Mouse (Mus musculus) intestine, embryonic 16.5 days (tissue): Measurements from ENCODE around the gene Serpina1f. TPM values are rescaled to one million over a fixed set of nuclear protein-coding genes. Genes with fewer than 3 reads are reported as not detected.
"Not testable (repeated sequence)": the region's sequence is repeated elsewhere in the genome, so short reads cannot be mapped to it uniquely, and the experiment has no call there.

Source experiments
- ATAC-seq: fragments of 200-750 bp; cut with Nextera tagmentation; 2 replicates; pipeline ENCODE4 v1.8.0; 2017; ENCODE audit warnings: moderate TSS enrichment, moderate library complexity
- H3K27ac ChIP-seq: fragments of 300-500 bp; sonication (generic); 2 replicates; pipeline ENCODE4 v1.5.1; 2014; ENCODE audit warnings: mild to moderate bottlenecking, low read length
- H3K27me3 ChIP-seq: fragments of 300-500 bp; sonication (generic); replicated peaks from 2 replicates; pipeline ENCODE4 v1.6.1; 2014; ENCODE audit warnings: low read length, control low read depth, mixed read lengths; ENCODE audit not compliant: control insufficient read depth, insufficient read depth
- H3K36me3 ChIP-seq: fragments of 300-500 bp; sonication (generic); 2 replicates; pipeline ENCODE4 v1.6.1; 2014; ENCODE audit warnings: low read length, control low read depth; ENCODE audit not compliant: control insufficient read depth, insufficient read depth
- H3K4me1 ChIP-seq: fragments of 300-500 bp; sonication (generic); 2 replicates; pipeline ENCODE4 v1.6.1; 2014; ENCODE audit warnings: low read length, control low read depth, mixed read lengths; ENCODE audit not compliant: control insufficient read depth, insufficient read depth
- H3K4me2 ChIP-seq: fragments of 300-500 bp; sonication (generic); 2 replicates; pipeline ENCODE4 v1.6.1; 2014; ENCODE audit warnings: low read depth, low read length, control low read depth
- H3K4me3 ChIP-seq: fragments of 300-500 bp; sonication (generic); 2 replicates; pipeline ENCODE4 v1.5.1; 2014; ENCODE audit warnings: mild to moderate bottlenecking, low read length
- H3K9ac ChIP-seq: fragments of 300-500 bp; sonication (generic); 2 replicates; pipeline ENCODE4 v1.6.1; 2014; ENCODE audit warnings: low read depth, low read length
- H3K9me3 ChIP-seq: fragments of 300-500 bp; sonication (generic); 2 replicates; pipeline ENCODE4 v1.6.1; 2016; ENCODE audit warnings: low read length, control low read depth; ENCODE audit not compliant: control insufficient read depth
- WGBS: fragments of 180-500 bp; shearing (Covaris S2); extraction: QIAGEN DNeasy Blood & Tissue Kit; methylation state at CpG from one replicate; pipeline ENCODE4 v1.1.7; 2014; 5-methylcytosine and 5-hydroxymethylcytosine counted together
- polyA plus RNA-seq: library from polyadenylated mRNA; unstranded; fragments of >200 nt; fragmentation: Nextera tagmentation; extraction: Ambion mirVana; gene quantifications from 2 replicates; pipeline ENCODE4 v1.2.1, GENCODE M21; 2015

Serpina1f gene
- polyA plus RNA-seq: 0.12 TPM in 1 of 2 replicates, not detected in the other

DNA sequence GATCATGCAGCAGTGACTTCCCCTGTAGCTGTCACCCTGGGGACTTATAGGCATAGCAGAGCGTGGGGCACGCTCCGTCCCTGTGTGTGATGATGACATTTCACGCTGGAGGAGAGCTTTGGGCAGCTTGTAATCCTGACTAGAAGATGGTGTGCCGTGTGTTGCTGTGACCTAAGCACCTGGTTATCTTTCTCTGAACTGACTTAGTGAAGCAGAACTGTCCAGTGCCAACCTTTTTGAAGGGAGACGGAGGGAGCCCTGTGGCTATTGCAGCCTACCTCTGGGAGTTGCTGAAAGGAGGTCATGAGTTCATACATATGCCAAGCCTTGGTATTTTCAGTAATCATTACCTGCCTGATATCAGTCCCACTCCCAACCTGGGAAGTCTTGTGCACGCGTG, at the start of gene Serpina1f:
Gene Serpina1f, minus strand, starts transcription at position 101 of the 400 bp plus-strand sequence.
- no peak for ATAC-seq
- H3K4me3 ChIP-seq: no peak within 1 kb of the TSS
- H3K9me3 ChIP-seq: no peaks in the 10 kb centered on the region
- H3K4me1 ChIP-seq: no peaks in the 10 kb centered on the region
- 90% methylated on average over 8 of the region's 8 CpGs for WGBS
- H3K4me2 ChIP-seq: no peak within 1 kb of the TSS
- H3K27ac ChIP-seq: no peak within 1 kb of the TSS
- H3K9ac ChIP-seq: no peak within 1 kb of the TSS
- no peaks in the 10 kb centered on the region for H3K27me3 ChIP-seq
- no peaks in the 10 kb centered on the region for H3K36me3 ChIP-seq

DNA sequence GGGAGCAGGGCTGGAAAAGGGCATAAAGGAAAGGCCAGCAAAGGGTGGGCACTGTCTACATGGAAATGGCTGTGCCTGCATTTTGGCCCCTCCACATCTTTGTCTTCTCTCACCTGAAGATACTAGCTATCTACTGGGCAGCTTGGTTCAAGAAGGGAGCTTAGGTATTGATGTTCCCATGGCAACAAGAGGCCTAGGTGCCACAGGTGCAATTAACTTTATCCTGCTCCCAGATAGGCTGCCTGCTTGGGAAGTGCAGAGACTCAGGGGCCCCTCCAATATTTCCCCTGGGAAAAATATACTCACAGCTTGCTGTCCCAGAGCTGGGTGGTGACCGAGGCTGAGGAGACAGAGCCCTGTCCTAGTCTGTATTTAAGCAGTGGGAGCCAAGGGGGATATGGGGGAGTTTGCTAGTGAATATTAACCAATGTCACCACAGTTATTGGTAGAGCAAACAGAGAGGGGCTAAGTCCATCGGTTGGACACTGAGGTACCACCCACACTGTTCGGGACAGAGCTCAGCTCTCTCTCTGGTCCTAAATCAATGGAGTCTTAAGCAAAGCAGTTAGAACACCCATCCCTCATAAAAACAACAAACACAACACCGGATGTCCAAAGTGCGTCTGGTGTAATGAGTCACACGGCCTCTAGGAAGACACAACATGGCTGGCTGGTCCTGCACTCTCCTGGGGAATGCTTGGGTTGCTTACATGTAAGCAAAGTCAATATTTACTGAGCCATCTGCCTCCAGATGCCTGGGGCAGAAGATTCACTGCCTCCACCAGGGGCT, 42.7 kb upstream of the Serpina1f start:
- not testable (repeated sequence) for H3K36me3 ChIP-seq, H3K4me1 ChIP-seq, H3K9me3 ChIP-seq, H3K9ac ChIP-seq, H3K27ac ChIP-seq, H3K27me3 ChIP-seq, H3K4me2 ChIP-seq
- 57% methylated on average over 5 of the region's 6 CpGs for WGBS
- peak overlapping the region; percentile 8; the same call in 1 of the 2 replicates for H3K4me3 ChIP-seq
- ATAC-seq: peak; percentile 87

DNA sequence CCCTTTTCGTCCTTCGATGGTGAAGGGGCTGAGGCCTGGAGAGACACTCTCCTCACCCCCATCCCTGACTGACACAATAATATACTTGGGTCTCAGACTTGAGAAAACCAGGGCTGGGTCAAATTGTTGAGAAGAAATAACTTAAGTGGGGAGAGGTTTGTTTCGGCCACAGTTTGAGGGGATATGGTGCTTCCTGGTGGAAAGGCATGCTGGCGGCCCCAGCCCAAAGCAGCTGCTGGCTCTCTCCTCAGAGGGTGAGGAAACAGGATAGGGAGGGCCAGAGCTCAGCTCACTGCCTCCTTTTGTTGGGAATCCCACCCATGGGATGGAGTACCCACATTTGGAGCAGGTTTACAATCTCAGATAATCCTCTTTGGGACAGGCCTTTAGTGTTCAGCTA, 40.2 kb upstream of the Serpina1f start:
- ATAC-seq, H3K9ac ChIP-seq, H3K4me1 ChIP-seq, H3K36me3 ChIP-seq, H3K4me2 ChIP-seq, H3K9me3 ChIP-seq, H3K27ac ChIP-seq, H3K4me3 ChIP-seq, H3K27me3 ChIP-seq: not testable (repeated sequence)
- 82% methylated on average over 4 of the region's 4 CpGs for WGBS

DNA sequence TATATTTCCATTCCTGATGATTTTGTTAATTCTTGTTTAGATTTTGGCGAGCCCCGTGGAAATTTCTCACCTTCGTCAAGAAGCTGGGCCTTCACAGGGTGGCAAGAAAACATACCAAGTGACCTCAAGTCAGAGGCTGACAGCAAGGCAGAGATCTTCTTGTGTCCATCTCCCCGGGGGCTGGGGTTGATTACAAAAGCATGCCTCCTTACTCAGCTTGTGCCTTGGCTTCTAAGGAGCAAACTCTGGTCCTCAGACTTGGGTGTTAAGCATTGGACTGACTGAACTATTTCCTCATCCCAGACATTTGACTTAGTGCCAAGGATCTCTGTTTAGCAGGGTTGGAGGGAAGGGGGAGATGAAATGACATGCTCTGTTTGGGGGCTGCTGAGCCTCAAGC, 39.8 kb upstream of the Serpina1f start:
- H3K4me1 ChIP-seq, H3K27me3 ChIP-seq, H3K36me3 ChIP-seq, H3K4me3 ChIP-seq, H3K9ac ChIP-seq, H3K9me3 ChIP-seq, ATAC-seq, H3K27ac ChIP-seq, H3K4me2 ChIP-seq: not testable (repeated sequence)
- 76% methylated on average over 4 of the region's 4 CpGs for WGBS

DNA sequence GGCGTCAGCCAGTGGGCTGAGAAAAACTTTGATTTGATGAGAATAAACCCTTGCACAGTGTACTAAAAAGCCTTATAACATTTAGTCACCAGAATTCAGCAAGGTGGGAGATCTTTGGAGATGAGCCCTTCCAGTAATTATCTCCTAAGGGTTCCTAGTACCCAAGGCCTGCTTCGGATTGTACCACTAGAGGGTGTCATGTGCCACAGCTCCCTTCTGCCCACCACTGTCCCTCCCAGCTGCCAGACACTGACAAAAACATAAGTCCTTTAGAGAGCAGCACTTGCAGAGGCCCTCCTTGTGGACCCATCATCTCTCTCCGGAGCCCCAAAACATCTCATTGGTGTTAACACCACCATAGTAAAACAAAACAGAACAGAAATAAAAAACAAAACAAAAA, 16.2 kb upstream of the Serpina1f start:
- H3K4me1 ChIP-seq: peaks cover 1% of the 10 kb centered on the region; the same call in 1 of the 2 replicates
- H3K36me3 ChIP-seq: no peaks in the 10 kb centered on the region
- H3K9me3 ChIP-seq: no peaks in the 10 kb centered on the region
- no peaks in the 10 kb centered on the region for H3K27me3 ChIP-seq
- 73% methylated on average over 3 of the region's 3 CpGs for WGBS
- H3K4me2 ChIP-seq: no peak overlapping the region
- no peak overlapping the region for H3K4me3 ChIP-seq
- no peak for ATAC-seq
- H3K27ac ChIP-seq: no peak overlapping the region
- H3K9ac ChIP-seq: no peak overlapping the region

DNA sequence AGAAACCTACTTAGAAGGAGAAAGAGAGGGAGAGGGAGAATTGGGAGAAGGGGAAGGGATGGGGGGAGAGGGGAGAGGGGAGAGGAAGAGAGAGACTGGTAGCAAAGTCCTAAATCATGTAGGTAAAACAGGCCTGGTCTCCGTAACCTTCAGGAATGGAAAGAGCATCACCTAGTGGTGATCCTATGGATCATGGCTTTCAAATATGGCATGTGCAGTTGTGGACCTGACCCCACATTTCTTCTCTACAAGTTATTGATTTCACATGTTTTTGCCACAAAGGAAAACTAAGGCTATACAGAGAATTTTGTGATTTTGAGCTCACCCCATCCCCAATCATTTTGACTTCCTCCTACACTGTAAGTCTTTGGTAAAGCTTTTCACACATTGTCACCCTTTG, 15.1 kb upstream of the Serpina1f start:
- Histone ChIP-seq H3K4me3 (no peak overlapping the region), H3K9ac (no peak overlapping the region), H3K36me3 (no peaks in the 10 kb centered on the region), H3K27me3 (no peaks in the 10 kb centered on the region), H3K27ac (no peak overlapping the region), H3K4me1 (peaks cover 3% of the 10 kb centered on the region; the same call in 1 of the 2 replicates), H3K9me3 (no peaks in the 10 kb centered on the region), H3K4me2 (no peak overlapping the region)
- 64% methylated on average over 1 of the region's 1 CpGs for WGBS
- ATAC-seq: no peak

DNA sequence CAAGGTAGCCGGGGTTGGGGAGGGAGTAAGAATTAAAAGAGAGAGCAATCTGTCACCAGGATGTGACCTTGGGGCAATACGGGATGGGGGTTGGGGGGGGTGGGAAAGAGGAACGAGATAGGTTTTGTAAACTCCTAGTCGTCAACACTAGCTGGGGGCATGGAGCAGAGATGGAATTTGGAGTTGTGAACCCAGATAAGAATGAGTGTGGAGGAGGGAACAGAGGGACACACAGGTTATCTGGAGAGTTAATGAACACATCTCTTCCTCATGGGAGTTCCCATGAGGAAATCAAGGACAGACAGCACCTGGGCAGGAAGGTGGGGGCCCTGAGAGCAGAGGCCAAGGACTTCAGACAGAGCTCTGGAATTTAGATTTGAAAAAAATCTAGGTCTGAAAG, 10.8 kb upstream of the Serpina1f start:
- Histone ChIP-seq H3K36me3 (no peaks in the 10 kb centered on the region), H3K4me2 (peak overlapping the region; percentile 17; the same call in 1 of the 2 replicates), H3K9me3 (no peaks in the 10 kb centered on the region), H3K4me1 (peaks cover 3% of the 10 kb centered on the region; the same call in 1 of the 2 replicates), H3K27me3 (no peaks in the 10 kb centered on the region), H3K4me3 (no peak overlapping the region), H3K9ac (no peak overlapping the region), H3K27ac (peak overlapping the region; percentile 52; the same call in 1 of the 2 replicates)
- ATAC-seq: peak; percentile 86
- WGBS: 47% methylated on average over 4 of the region's 4 CpGs

DNA sequence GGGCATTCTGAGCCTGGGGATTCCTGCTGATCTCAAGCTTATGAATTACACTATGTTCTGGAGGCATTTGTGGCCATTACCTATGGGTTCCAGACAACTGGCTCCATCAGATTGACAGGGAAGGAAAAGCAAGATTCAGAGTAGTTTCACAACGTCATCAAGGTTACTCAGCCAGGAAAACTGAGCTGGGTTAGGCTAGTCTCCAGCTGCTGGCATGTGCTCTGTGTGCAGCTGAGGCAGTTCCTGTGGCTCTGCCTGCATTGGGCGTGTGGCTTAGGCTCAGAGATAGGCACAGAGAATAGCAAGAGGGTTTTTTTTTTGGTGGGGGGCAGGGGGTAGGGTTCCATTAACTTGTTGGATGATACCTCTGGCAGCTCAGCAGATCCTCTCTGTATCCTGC, 10.2 kb upstream of the Serpina1f start:
- Histone ChIP-seq H3K4me1 (peaks cover 3% of the 10 kb centered on the region; the same call in 1 of the 2 replicates), H3K27me3 (no peaks in the 10 kb centered on the region), H3K4me3 (no peak overlapping the region), H3K9me3 (no peaks in the 10 kb centered on the region), H3K9ac (no peak overlapping the region), H3K27ac (peak overlapping the region; percentile 52), H3K4me2 (no peak overlapping the region), H3K36me3 (no peaks in the 10 kb centered on the region)
- ATAC-seq: peak; percentile 61; the same call in 1 of the 2 replicates
- WGBS: 53% methylated on average over 2 of the region's 2 CpGs

DNA sequence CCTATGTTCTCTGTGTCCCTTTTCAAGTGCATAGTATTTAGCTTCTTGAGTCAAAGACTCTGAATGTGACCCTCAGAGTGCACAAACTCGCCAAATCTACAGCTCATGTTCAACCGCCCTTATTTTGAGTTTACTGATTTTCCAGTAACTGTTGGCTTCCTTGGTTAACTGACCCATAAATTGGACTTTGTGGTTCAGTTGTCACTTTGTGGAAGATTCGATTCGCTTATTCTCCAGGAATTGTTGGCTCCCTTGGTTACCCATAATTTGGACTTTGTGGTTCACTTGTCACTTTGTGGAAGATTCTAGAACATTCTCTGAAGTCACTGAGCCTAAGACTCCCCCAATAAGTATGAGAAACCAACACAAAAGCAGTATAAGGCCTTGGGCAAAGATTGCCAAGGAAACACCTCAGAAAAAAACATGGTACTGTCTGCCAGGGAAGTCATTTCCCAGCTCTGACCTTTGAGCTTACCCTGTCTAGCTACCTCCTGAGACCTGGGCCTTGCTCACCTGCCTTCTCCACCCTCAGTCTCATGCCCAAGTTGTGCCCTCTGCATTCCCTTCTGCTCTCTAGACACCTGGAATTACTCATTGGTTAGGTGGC, 4.9 kb upstream of the Serpina1f start:
- no peaks in the 10 kb centered on the region for H3K4me1 ChIP-seq
- ATAC-seq: no peak
- H3K9ac ChIP-seq: no peak overlapping the region
- no peak overlapping the region for H3K27ac ChIP-seq
- no peaks in the 10 kb centered on the region for H3K9me3 ChIP-seq
- WGBS: 89% methylated on average over 4 of the region's 4 CpGs
- no peaks in the 10 kb centered on the region for H3K36me3 ChIP-seq
- no peak overlapping the region for H3K4me3 ChIP-seq
- no peaks in the 10 kb centered on the region for H3K27me3 ChIP-seq
- no peak overlapping the region for H3K4me2 ChIP-seq
